Mouse (Mus musculus) cerebral cortex, adult 2 months (tissue): Measurements from ENCODE around the gene Bola3.

Experiments
- WGBS: fragments of 180-500 bp; shearing (Covaris S2); methylation state at CpG from one replicate; pipeline ENCODE4 v1.1.7; 2018; 5-methylcytosine and 5-hydroxymethylcytosine counted together

Gene Bola3

DNA sequence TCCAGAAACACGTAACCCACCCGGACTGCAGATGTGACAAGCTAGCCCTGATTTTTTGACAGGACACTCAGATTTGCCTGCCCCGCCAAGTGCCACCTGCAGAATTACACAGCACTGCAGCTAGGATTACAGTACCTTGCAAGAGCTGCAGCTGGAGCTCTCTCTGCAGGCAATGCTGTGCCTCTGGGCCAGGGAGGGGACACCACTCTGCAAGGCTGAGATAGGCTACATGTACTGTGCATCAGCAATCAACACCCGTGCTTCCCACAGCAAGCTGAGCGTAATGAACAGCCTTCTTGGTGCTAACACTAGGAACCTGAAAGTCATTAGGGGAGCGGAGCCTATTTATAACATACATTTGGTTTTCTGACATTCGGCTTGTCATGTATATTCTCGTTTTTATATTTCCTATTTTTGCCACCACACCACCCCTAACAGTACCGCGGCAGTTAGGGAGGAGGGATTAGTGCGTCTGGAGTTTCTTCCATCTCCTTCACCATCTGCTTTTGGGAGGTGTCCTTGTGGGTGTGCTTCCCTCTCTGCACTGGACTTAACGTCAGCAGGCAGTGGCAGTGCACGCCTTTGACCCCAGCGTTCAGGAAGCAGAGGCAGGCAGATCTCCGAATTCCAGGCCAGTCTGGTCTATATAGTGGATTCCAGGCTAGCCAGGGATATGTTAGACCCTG lies 46.7 kb downstream of the Bola3 start:
- 65% methylated on average over 15 of the region's 15 CpGs for WGBS

- WGBS = 74% methylated on average over 2 of the region's 2 CpGs
Measured at GRCm38 (mm10) chr6:83396711-83397110, 47.8 kb downstream of the Bola3 start.

GRCm38 (mm10) chr6:83397728-83398127 lies 48.8 kb downstream of the Bola3 start:
- WGBS = 69% methylated on average over 8 of the region's 8 CpGs

DNA sequence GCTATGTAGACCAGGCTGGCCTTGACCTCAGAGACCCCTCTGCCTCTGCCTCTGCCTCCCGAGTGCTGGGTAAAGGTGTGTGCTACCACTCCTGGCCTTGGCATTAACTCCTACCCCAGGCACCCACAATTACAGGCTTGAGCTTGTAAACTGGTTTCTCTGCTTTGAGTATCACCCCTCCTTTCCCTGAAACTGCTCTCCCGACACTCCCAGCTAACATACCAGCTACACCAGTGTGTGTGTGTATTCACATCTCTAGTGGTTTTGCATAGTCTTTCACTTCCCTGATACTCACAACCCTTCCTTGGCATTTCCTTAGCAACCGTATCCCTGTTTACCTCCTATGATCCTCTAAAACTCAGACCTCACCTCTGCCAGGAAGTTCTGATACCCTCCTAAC lies 50.8 kb downstream of the Bola3 start:
- 65% methylated on average over 3 of the region's 3 CpGs for WGBS

DNA sequence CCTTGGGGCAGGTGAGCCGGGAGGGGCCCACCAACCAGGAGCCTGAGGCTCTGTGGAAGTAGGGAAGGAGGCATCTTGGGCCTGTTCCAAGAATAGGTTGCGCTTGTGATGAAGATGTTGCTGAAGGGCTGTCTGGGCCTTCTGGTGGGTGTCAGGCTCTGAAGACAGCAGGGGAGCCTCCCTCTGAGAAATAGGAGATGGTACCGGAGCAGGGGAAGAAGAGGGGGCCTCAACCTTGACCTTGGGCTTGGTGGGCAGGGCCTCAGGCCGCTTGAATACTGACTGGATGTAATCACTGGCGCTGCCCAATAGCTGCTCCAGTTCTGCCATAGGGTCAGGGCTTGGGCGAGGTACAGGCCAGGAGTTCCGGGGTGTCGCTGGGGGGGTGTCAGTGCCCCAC lies 54.5 kb downstream of the Bola3 start:
- WGBS = 85% methylated on average over 8 of the region's 8 CpGs

DNA sequence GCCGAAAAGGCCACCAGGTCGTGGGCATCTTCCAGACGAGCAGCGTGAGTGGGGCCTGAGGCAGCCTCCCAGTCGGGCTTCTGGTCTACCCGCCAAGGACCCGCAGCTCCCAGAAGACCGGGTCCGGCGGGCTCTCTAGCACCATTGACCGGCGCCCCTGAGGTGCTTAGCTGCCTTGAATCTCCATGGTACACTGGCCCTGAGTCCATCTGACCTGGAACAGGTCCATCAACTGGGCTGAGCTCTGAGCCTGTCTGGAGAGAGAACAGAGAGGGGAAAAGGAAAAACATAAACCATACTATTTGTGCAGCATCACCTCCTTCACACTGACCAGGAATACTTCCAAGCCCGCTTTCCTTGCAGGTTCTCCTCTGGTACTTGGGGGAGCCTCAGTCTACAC lies 55.6 kb downstream of the Bola3 start:
- 90% methylated on average over 13 of the region's 13 CpGs for WGBS

- 73% methylated on average over 7 of the region's 7 CpGs for WGBS
Measured at GRCm38 (mm10) chr6:83405511-83406064, 56.6 kb downstream of the Bola3 start.

DNA sequence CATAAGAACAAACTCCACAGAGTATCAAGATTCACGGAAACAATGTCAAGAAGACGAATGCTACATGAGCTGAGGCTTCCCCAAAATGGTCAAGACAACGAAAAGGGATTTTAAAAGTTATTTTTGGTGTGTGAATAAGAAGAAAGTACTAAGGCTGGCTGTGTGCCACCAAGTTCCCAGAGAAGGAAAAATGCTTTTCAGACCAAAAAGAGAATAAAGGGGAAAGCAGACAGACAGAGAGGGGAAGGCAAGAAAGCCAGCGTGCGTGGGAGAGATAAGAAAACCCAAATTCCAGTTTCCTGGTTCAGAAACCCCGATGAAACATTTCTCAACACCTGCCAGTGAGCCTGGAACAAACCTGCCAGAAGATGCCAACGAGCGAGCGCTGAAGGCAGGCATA lies 59.6 kb downstream of the Bola3 start:
- 34% methylated on average over 9 of the region's 9 CpGs for WGBS
